Mouse (Mus musculus) embryonic facial prominence, embryonic 11.5 days (tissue): ENCODE measurements at regions not wholly inside any gene's neighbourhood (a gene's known extent, or its start where the extent isn't known, plus 50 kb on each side); places are given as distances from the start of the nearest gene placed in this dataset.
A peak's percentile ranks its signal among the peaks of the same experiment; 100 is the strongest.

Source experiments
- ATAC-seq: fragments of 200-750 bp; cut with Nextera tagmentation; replicated peaks from 2 replicates; pipeline ENCODE4 v1.8.0; 2017; ENCODE audit warnings: low read depth; ENCODE audit not compliant: insufficient number of reproducible peaks, low FRiP score, low TSS enrichment
- DNase-seq: peaks from one replicate; pipeline ENCODE4 v3.0.0-alpha.2; 2015; ENCODE audit warnings: low spot score
- H3K27ac ChIP-seq: fragments of 300-500 bp; sonication (generic); replicated peaks from 2 replicates; pipeline ENCODE4 v1.5.1; 2014; ENCODE audit warnings: mild to moderate bottlenecking, low read depth, low read length, control low read depth
- H3K27me3 ChIP-seq: fragments of 300-500 bp; sonication (generic); 2 replicates; pipeline ENCODE4 v1.6.1; 2014; ENCODE audit warnings: mild to moderate bottlenecking, low read length, moderate library complexity, mixed read lengths; ENCODE audit not compliant: control insufficient read depth, insufficient read depth
- H3K36me3 ChIP-seq: fragments of 300-500 bp; sonication (generic); replicated peaks from 2 replicates; pipeline ENCODE4 v1.6.1; 2014; ENCODE audit warnings: low read depth, mild to moderate bottlenecking, low read length, moderate library complexity, mixed read lengths; ENCODE audit not compliant: control insufficient read depth, insufficient read depth
- H3K4me1 ChIP-seq: fragments of 300-500 bp; sonication (generic); 2 replicates; pipeline ENCODE4 v1.6.1; 2014; ENCODE audit warnings: low read length, mixed read lengths; ENCODE audit not compliant: control insufficient read depth, insufficient read depth
- H3K4me2 ChIP-seq: fragments of 300-500 bp; sonication (generic); 2 replicates; pipeline ENCODE4 v1.6.1; 2014; ENCODE audit warnings: low read depth, mild to moderate bottlenecking, control low read depth, low read length, moderate library complexity
- H3K4me3 ChIP-seq: fragments of 300-500 bp; sonication (generic); 2 replicates; pipeline ENCODE4 v1.5.1; 2014; ENCODE audit warnings: low read depth, low read length, control low read depth
- H3K9ac ChIP-seq: fragments of 300-500 bp; sonication (generic); replicated peaks from 2 replicates; pipeline ENCODE4 v1.6.1; 2014; ENCODE audit warnings: mild to moderate bottlenecking, control low read depth, low read length
- H3K9me3 ChIP-seq: fragments of 300-500 bp; sonication (generic); replicated peaks from 2 replicates; pipeline ENCODE4 v1.6.1; 2016; ENCODE audit warnings: mild to moderate bottlenecking, low read length, inconsistent platforms, mixed read lengths; ENCODE audit not compliant: control insufficient read depth
- WGBS: fragments of 180-500 bp; shearing (Covaris S2); extraction: QIAGEN DNeasy Blood & Tissue Kit; methylation state at CpG from one replicate; pipeline ENCODE4 v1.1.7; 2014; 5-methylcytosine and 5-hydroxymethylcytosine counted together

DNA sequence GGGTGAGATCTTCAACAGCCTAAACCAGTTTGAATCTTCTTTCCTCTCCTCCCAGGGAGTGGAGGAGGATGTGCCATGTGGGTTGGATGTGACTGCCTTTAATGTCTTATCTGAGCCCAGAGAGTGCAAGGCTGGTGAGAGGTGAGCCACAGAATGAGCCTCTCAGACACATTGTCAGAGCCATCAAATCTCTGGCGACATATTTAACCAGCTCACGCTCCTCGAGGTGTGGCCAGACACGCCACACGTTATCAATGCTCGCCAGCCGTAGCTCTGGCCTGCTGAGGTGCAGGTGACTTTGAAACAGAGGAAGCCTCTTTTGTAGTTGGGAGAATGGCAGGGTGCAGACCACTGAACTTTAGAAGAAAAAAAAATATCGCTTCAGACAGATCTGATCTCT lies 463.5 kb upstream of the Kcnab2 start:
- no peaks in the 10 kb centered on the region for H3K4me1 ChIP-seq
- DNase-seq (no peak), ATAC-seq (no peak)
- no peaks in the 10 kb centered on the region for H3K36me3 ChIP-seq
- no peaks in the 10 kb centered on the region for H3K27me3 ChIP-seq
- H3K9me3 ChIP-seq, result no peaks in the 10 kb centered on the region
- 84% methylated on average over 8 of the region's 8 CpGs for WGBS
- H3K9ac ChIP-seq, result no peak overlapping the region
- no peak overlapping the region for H3K4me2 ChIP-seq
- H3K27ac ChIP-seq, result no peak overlapping the region
- H3K4me3 ChIP-seq, result no peak overlapping the region

DNA sequence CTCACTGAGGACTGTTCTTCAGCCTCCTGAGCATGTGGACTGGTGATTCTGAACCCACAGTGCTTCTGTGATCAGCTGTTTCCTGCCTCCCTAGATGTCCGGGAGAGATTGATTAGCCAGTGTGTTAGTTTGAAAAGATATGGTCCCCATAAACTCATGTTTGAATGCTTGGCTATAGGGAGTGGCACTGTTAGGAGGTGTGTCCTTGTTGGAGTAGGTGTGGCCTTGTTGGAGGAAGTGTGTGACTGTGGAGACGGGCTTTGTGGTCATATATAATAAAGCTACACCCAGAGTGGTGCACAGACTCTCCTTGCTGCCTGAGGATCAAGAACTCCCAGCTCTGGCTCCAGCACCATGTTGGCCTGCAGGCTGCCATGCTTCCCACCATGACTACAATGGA lies 458.9 kb upstream of the Kcnab2 start:
- H3K27me3 ChIP-seq, result no peaks in the 10 kb centered on the region
- ATAC-seq, result no peak
- no peaks in the 10 kb centered on the region for H3K4me1 ChIP-seq
- no peaks in the 10 kb centered on the region for H3K9me3 ChIP-seq
- H3K9ac ChIP-seq, result no peak overlapping the region
- no peak overlapping the region for H3K4me2 ChIP-seq
- H3K4me3 ChIP-seq, result no peak overlapping the region
- 71% methylated on average over 2 of the region's 2 CpGs for WGBS
- H3K36me3 ChIP-seq, result no peaks in the 10 kb centered on the region
- DNase-seq, result no peak
- no peak overlapping the region for H3K27ac ChIP-seq

DNA sequence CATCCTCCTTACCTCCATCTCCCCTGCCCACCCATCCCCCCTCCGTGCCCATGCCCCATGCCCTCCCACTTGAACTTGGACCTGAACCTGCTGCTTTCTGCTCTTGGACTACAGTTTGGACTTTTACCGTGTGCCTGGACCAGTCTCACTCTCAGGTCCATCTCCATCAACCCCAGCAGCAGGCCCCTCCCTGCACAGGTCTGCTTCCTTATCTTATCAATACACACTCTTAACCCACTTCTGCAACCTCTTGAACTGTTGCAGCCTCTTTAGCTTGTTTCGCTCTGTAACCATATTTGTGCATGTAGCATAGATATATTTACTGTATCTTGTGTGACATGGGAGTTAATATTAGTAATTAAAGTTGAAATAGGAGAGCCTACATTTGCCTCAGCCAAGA lies 457.8 kb upstream of the Kcnab2 start:
- WGBS, result 91% methylated on average over 3 of the region's 3 CpGs
- H3K27ac ChIP-seq, result no peak overlapping the region
- ATAC-seq, result no peak

DNA sequence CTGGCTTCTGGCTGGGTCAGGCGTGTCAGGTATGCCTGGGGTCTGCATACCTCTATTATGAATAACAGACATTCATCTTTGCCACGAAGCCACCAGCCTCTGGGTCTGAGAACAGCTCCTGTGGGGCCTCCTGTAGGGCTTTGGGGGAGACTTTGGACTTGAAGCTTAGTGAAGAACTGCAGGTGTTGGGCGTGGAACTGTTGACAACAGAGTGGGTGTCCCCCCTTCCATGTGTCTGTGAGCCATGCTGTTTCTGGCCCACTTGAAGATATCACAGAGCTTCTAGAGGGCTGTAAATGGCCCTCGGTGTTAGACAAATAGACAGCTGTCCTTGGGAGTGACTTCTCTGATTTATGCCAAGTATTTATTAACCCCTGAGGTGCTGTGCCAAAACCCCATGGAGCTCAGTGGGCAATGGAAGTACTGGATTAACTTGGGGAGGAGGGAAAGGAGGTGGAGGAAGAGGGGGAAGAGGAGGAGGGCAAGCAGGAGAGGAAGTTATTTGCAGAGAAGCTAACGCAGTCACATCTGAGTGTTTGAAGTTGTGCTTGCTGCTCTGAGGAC lies 450.8 kb upstream of the Kcnab2 start:
- 67% methylated on average over 5 of the region's 5 CpGs for WGBS
- DNase-seq, result no peak
- no peak for ATAC-seq

More for the DNA sequence above, 457.8 kb upstream of the Kcnab2 start:
- Histone ChIP-seq H3K9ac (no peak overlapping the region), H3K4me3 (no peak overlapping the region), H3K27me3 (no peaks in the 10 kb centered on the region), H3K9me3 (no peaks in the 10 kb centered on the region), H3K4me2 (no peak overlapping the region), H3K36me3 (no peaks in the 10 kb centered on the region), H3K4me1 (no peaks in the 10 kb centered on the region)
- DNase-seq, result no peak

DNA sequence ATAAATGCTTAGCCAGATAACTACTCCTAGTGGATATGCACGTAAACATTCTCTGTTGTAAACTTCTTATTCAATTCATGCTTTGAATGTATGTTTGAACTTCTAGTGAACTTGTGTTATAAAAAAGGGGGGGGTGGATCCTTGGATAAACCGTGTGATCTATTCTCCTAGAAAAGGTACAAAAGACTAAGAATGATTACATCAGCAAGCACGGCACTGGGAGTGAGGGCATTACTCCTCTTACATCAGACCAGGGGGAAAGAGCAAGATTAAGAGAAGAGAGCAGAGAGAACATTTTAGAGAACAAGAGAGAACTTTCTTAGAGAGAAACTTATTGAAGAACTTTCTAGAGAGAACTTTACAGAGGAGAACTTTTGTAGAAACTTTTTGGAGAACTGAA lies 442.6 kb upstream of the Kcnab2 start:
- H3K27ac ChIP-seq, result no peak overlapping the region
- no peak overlapping the region for H3K4me2 ChIP-seq
- DNase-seq, result no peak
- H3K4me3 ChIP-seq, result no peak overlapping the region
- no peaks in the 10 kb centered on the region for H3K9me3 ChIP-seq
- no peaks in the 10 kb centered on the region for H3K4me1 ChIP-seq
- 75% methylated on average over 3 of the region's 3 CpGs for WGBS
- no peaks in the 10 kb centered on the region for H3K36me3 ChIP-seq
- no peaks in the 10 kb centered on the region for H3K27me3 ChIP-seq
- H3K9ac ChIP-seq, result no peak overlapping the region
- ATAC-seq, result no peak

More for the DNA sequence above, 450.8 kb upstream of the Kcnab2 start:
- Histone ChIP-seq H3K4me3 (no peak overlapping the region), H3K4me2 (no peak overlapping the region), H3K27me3 (no peaks in the 10 kb centered on the region), H3K9ac (no peak overlapping the region), H3K4me1 (peaks cover 3% of the 10 kb centered on the region), H3K27ac (no peak overlapping the region), H3K36me3 (no peaks in the 10 kb centered on the region), H3K9me3 (no peaks in the 10 kb centered on the region)

DNA sequence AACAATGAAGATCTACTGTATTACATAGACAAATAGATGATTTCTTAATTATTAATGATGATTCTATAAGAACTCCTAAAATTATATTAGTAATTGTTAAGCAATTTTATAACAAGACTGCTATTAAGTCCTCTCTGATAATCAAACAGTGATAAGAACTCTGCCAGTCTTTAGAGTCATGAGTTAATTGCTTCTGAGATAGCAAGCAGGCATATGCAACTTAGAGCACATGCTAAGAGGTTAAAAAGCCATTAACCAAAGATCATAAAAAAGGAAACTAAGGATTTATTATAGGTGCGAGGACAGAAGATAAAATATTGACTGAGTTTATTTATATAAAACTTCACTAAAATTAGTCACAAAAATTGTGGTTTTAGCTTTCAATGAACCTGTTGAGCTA lies 442.2 kb upstream of the Kcnab2 start:
- no peaks in the 10 kb centered on the region for H3K4me1 ChIP-seq
- DNase-seq, result no peak
- no peak for ATAC-seq
- no peaks in the 10 kb centered on the region for H3K27me3 ChIP-seq
- no peaks in the 10 kb centered on the region for H3K9me3 ChIP-seq
- H3K4me2 ChIP-seq, result no peak overlapping the region
- no peak overlapping the region for H3K27ac ChIP-seq
- no peaks in the 10 kb centered on the region for H3K36me3 ChIP-seq
- WGBS, result 84% methylated on average over 1 of the region's 1 CpGs
- no peak overlapping the region for H3K9ac ChIP-seq
- H3K4me3 ChIP-seq, result no peak overlapping the region

DNA sequence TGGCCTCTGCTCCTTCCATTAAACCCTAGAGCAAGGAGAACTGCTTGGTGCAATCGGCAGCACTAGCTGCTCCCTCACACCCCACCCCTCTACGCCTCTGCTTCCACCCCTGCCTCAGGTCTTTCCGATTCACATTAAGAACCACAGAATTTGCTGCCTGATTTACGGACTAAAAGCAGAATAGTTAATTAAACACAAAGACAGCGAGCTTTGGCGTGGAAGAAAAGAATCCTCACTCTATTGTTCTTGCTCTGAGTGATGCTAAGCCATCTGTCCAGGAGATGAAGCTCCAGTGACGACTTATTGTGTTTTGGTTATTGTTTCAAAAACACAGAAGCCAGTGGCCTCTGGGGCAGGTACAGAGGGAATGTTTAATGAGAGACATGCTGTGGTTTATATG lies 438.9 kb upstream of the Kcnab2 start:
- Histone ChIP-seq H3K9ac (no peak overlapping the region), H3K36me3 (no peaks in the 10 kb centered on the region), H3K9me3 (no peaks in the 10 kb centered on the region), H3K4me2 (no peak overlapping the region), H3K4me3 (no peak overlapping the region), H3K4me1 (no peaks in the 10 kb centered on the region), H3K27me3 (no peaks in the 10 kb centered on the region), H3K27ac (no peak overlapping the region)
- 21% methylated on average over 7 of the region's 7 CpGs for WGBS
- ATAC-seq (no peak), DNase-seq (no peak)

GRCm38 (mm10) chr4:152913497-152913896 lies 435.8 kb upstream of the Kcnab2 start:
- ATAC-seq (no peak), DNase-seq (peak; percentile 40)
- 32% methylated on average over 10 of the region's 10 CpGs for WGBS
- Histone ChIP-seq H3K4me2 (no peak overlapping the region), H3K4me3 (no peak overlapping the region), H3K9me3 (no peaks in the 10 kb centered on the region), H3K36me3 (no peaks in the 10 kb centered on the region), H3K9ac (no peak overlapping the region), H3K27me3 (no peaks in the 10 kb centered on the region), H3K27ac (no peak overlapping the region), H3K4me1 (no peaks in the 10 kb centered on the region)
